Mouse (Mus musculus) E14TG2a.4 (cell line): ENCODE data around the gene Ephb4.

ENCODE experiments used
- CTCF ChIP-seq: conservative IDR thresholded peaks from 2 replicates; pipeline ENCODE4 v1.5.1; 2014; ENCODE audit warnings: low read length
- NANOG ChIP-seq: IDR thresholded peaks from 2 replicates; pipeline ENCODE4 v1.6.1; 2014; ENCODE audit warnings: borderline replicate concordance, low read length, mixed read lengths
- POU5F1 ChIP-seq: IDR thresholded peaks from 2 replicates; pipeline ENCODE4 v1.6.1; 2014; ENCODE audit warnings: low read length, borderline replicate concordance

GRCm38 (mm10) chr5:137411235-137411634, 61.3 kb downstream of the Ephb4 start:
- no peak for TF ChIP-seq CTCF
- no peak for TF ChIP-seq POU5F1
- TF ChIP-seq NANOG = no peak
